Mouse (Mus musculus): ENCODE data around the gene Dnajb11. TPM values are rescaled to one million over a fixed set of nuclear protein-coding genes. Genes with fewer than 3 reads are reported as not detected.

The Dnajb11 gene
- polyA plus RNA-seq, 1 experiment from 2014 or later: 101 TPM

GRCm38 (mm10) chr16:22845481-22845880 lies 12.2 kb upstream of the Dnajb11 start:
- Histone ChIP-seq H3K9me3 (ENCODE audit: control insufficient read depth, low read length) (no peaks in the 10 kb centered on the region), H3K4me2 (ENCODE audit: low read depth, low read length) (no peak overlapping the region), H3K9ac (ENCODE audit: low read length) (no peak overlapping the region), H3K36me3 (ENCODE audit: control insufficient read depth, insufficient read depth, low read length) (peaks cover 3% of the 10 kb centered on the region; the same call in 1 of the 2 replicates), H3K27ac (ENCODE audit: low read length) (no peak overlapping the region), H3K4me3 (ENCODE audit: low read length) (no peak overlapping the region), H3K4me1 (replicated peaks; ENCODE audit: control insufficient read depth, insufficient read depth, low read length) (peaks cover 6% of the 10 kb centered on the region), H3K27me3 (ENCODE audit: control insufficient read depth, insufficient read depth, low read depth, low read length) (no peaks in the 10 kb centered on the region)
- 77% methylated on average over 4 of the region's 4 CpGs for WGBS
- no peak for ATAC-seq (ENCODE audit: low read depth)

- Histone ChIP-seq H3K9ac (ENCODE audit: low read length) (no peak overlapping the region), H3K4me1 (replicated peaks; ENCODE audit: control insufficient read depth, insufficient read depth, low read length) (peaks cover 6% of the 10 kb centered on the region), H3K27ac (ENCODE audit: low read length) (no peak overlapping the region), H3K4me3 (ENCODE audit: low read length) (no peak overlapping the region), H3K36me3 (ENCODE audit: control insufficient read depth, insufficient read depth, low read length) (no peaks in the 10 kb centered on the region), H3K4me2 (ENCODE audit: low read depth, low read length) (no peak overlapping the region), H3K27me3 (ENCODE audit: control insufficient read depth, insufficient read depth, low read depth, low read length) (no peaks in the 10 kb centered on the region), H3K9me3 (ENCODE audit: control insufficient read depth, low read length) (no peaks in the 10 kb centered on the region)
- 69% methylated on average over 1 of the region's 1 CpGs for WGBS
- no peak for ATAC-seq (ENCODE audit: low read depth)
Measured at GRCm38 (mm10) chr16:22847686-22848085, 10.0 kb upstream of the Dnajb11 start.

- Histone ChIP-seq H3K4me2 (ENCODE audit: low read depth, low read length) (no peak overlapping the region), H3K9ac (ENCODE audit: low read length) (no peak overlapping the region), H3K4me1 (replicated peaks; ENCODE audit: control insufficient read depth, insufficient read depth, low read length) (peaks cover 6% of the 10 kb centered on the region), H3K27ac (ENCODE audit: low read length) (no peak overlapping the region), H3K27me3 (ENCODE audit: control insufficient read depth, insufficient read depth, low read depth, low read length) (no peaks in the 10 kb centered on the region), H3K9me3 (ENCODE audit: control insufficient read depth, low read length) (no peaks in the 10 kb centered on the region), H3K4me3 (ENCODE audit: low read length) (no peak overlapping the region), H3K36me3 (ENCODE audit: control insufficient read depth, insufficient read depth, low read length) (no peaks in the 10 kb centered on the region)
- ATAC-seq (ENCODE audit: low read depth): no peak
- 94% methylated on average over 1 of the region's 1 CpGs for WGBS
Measured at GRCm38 (mm10) chr16:22848331-22848730, 9.3 kb upstream of the Dnajb11 start.

GRCm38 (mm10) chr16:22852709-22853108 lies 4.9 kb upstream of the Dnajb11 start:
- no peaks in the 10 kb centered on the region for H3K27me3 ChIP-seq (ENCODE audit: control insufficient read depth, insufficient read depth, low read depth, low read length)
- no peaks in the 10 kb centered on the region for H3K9me3 ChIP-seq (ENCODE audit: control insufficient read depth, low read length)
- no peak overlapping the region for H3K4me2 ChIP-seq (ENCODE audit: low read depth, low read length)
- WGBS: 92% methylated on average over 4 of the region's 4 CpGs
- no peak overlapping the region for H3K4me3 ChIP-seq (ENCODE audit: low read length)
- H3K9ac ChIP-seq (ENCODE audit: low read length): no peak overlapping the region
- H3K4me1 ChIP-seq (replicated peaks; ENCODE audit: control insufficient read depth, insufficient read depth, low read length): peaks cover 4% of the 10 kb centered on the region
- no peak for ATAC-seq (ENCODE audit: low read depth)
- H3K36me3 ChIP-seq (ENCODE audit: control insufficient read depth, insufficient read depth, low read length): no peaks in the 10 kb centered on the region
- H3K27ac ChIP-seq (ENCODE audit: low read length): no peak overlapping the region

GRCm38 (mm10) chr16:22856773-22857172 lies 872 bp upstream of the Dnajb11 start:
- H3K4me2 ChIP-seq (ENCODE audit: low read depth, low read length): peak overlapping the region; percentile 91
- H3K27me3 ChIP-seq (ENCODE audit: control insufficient read depth, insufficient read depth, low read depth, low read length): no peaks in the 10 kb centered on the region
- peak overlapping the region; percentile 56; the same call in 1 of the 2 replicates for H3K27ac ChIP-seq (ENCODE audit: low read length)
- peaks cover 11% of the 10 kb centered on the region for H3K4me1 ChIP-seq (replicated peaks; ENCODE audit: control insufficient read depth, insufficient read depth, low read length)
- H3K4me3 ChIP-seq (ENCODE audit: low read length): peak overlapping the region; percentile 99
- peak overlapping the region; percentile 65 for H3K9ac ChIP-seq (ENCODE audit: low read length)
- 11% methylated on average over 9 of the region's 9 CpGs for WGBS
- H3K36me3 ChIP-seq (ENCODE audit: control insufficient read depth, insufficient read depth, low read length): no peaks in the 10 kb centered on the region; the same call in 1 of the 2 replicates
- no peak for ATAC-seq (ENCODE audit: low read depth)
- H3K9me3 ChIP-seq (ENCODE audit: control insufficient read depth, low read length): no peaks in the 10 kb centered on the region

GRCm38 (mm10) chr16:22872397-22872796 lies 14.8 kb downstream of the Dnajb11 start:
- Histone ChIP-seq H3K36me3 (ENCODE audit: control insufficient read depth, insufficient read depth, low read length) (peaks cover 26% of the 10 kb centered on the region), H3K4me3 (ENCODE audit: low read length) (no peak overlapping the region), H3K27me3 (ENCODE audit: control insufficient read depth, insufficient read depth, low read depth, low read length) (no peaks in the 10 kb centered on the region), H3K4me1 (replicated peaks; ENCODE audit: control insufficient read depth, insufficient read depth, low read length) (no peaks in the 10 kb centered on the region), H3K4me2 (ENCODE audit: low read depth, low read length) (no peak overlapping the region), H3K27ac (ENCODE audit: low read length) (no peak overlapping the region), H3K9ac (ENCODE audit: low read length) (no peak overlapping the region), H3K9me3 (ENCODE audit: control insufficient read depth, low read length) (no peaks in the 10 kb centered on the region)
- no peak for ATAC-seq (ENCODE audit: low read depth)
- 95% methylated on average over 8 of the region's 8 CpGs for WGBS

- no peak overlapping the region for H3K4me3 ChIP-seq (ENCODE audit: low read length)
- no peak overlapping the region for H3K9ac ChIP-seq (ENCODE audit: low read length)
- peaks cover 25% of the 10 kb centered on the region for H3K36me3 ChIP-seq (ENCODE audit: control insufficient read depth, insufficient read depth, low read length)
- 72% methylated on average over 4 of the region's 4 CpGs for WGBS
- H3K9me3 ChIP-seq (ENCODE audit: control insufficient read depth, low read length): no peaks in the 10 kb centered on the region
- no peak for ATAC-seq (ENCODE audit: low read depth)
- H3K4me1 ChIP-seq (replicated peaks; ENCODE audit: control insufficient read depth, insufficient read depth, low read length): no peaks in the 10 kb centered on the region
- H3K4me2 ChIP-seq (ENCODE audit: low read depth, low read length): no peak overlapping the region
- no peak overlapping the region for H3K27ac ChIP-seq (ENCODE audit: low read length)
- no peaks in the 10 kb centered on the region for H3K27me3 ChIP-seq (ENCODE audit: control insufficient read depth, insufficient read depth, low read depth, low read length)
Measured at GRCm38 (mm10) chr16:22873369-22873768, 15.7 kb downstream of the Dnajb11 start.

- no peak overlapping the region for H3K4me3 ChIP-seq (ENCODE audit: low read length)
- H3K27ac ChIP-seq (ENCODE audit: low read length): no peak overlapping the region
- ATAC-seq (ENCODE audit: low read depth): no peak
- H3K4me2 ChIP-seq (ENCODE audit: low read depth, low read length): no peak overlapping the region
- H3K9ac ChIP-seq (ENCODE audit: low read length): no peak overlapping the region
- peaks cover 4% of the 10 kb centered on the region for H3K36me3 ChIP-seq (ENCODE audit: control insufficient read depth, insufficient read depth, low read length)
- no peaks in the 10 kb centered on the region for H3K27me3 ChIP-seq (ENCODE audit: control insufficient read depth, insufficient read depth, low read depth, low read length)
- H3K9me3 ChIP-seq (ENCODE audit: control insufficient read depth, low read length): no peaks in the 10 kb centered on the region
- 31% methylated on average over 9 of the region's 9 CpGs for WGBS
- no peaks in the 10 kb centered on the region for H3K4me1 ChIP-seq (replicated peaks; ENCODE audit: control insufficient read depth, insufficient read depth, low read length)
Measured at GRCm38 (mm10) chr16:22876218-22877043, 18.8 kb downstream of the Dnajb11 start.

GRCm38 (mm10) chr16:22877660-22878390 lies 20.2 kb downstream of the Dnajb11 start:
- no peak overlapping the region for H3K4me2 ChIP-seq (ENCODE audit: low read depth, low read length)
- H3K9ac ChIP-seq (ENCODE audit: low read length): no peak overlapping the region
- ATAC-seq (ENCODE audit: low read depth): no peak
- H3K27me3 ChIP-seq (ENCODE audit: control insufficient read depth, insufficient read depth, low read depth, low read length): no peaks in the 10 kb centered on the region
- WGBS: 69% methylated on average over 11 of the region's 11 CpGs
- H3K4me1 ChIP-seq (replicated peaks; ENCODE audit: control insufficient read depth, insufficient read depth, low read length): no peaks in the 10 kb centered on the region
- no peak overlapping the region for H3K27ac ChIP-seq (ENCODE audit: low read length)
- H3K4me3 ChIP-seq (ENCODE audit: low read length): no peak overlapping the region
- no peaks in the 10 kb centered on the region for H3K9me3 ChIP-seq (ENCODE audit: control insufficient read depth, low read length)
- H3K36me3 ChIP-seq (ENCODE audit: control insufficient read depth, insufficient read depth, low read length): no peaks in the 10 kb centered on the region
